Mouse (Mus musculus) midbrain, postnatal 0 days (tissue): ENCODE results near the gene BC004004. TPM values are rescaled to one million over a fixed set of nuclear protein-coding genes. Genes with fewer than 3 reads are reported as not detected.

ENCODE experiments used
- ATAC-seq: fragments of 200-750 bp; cut with Nextera tagmentation; 2 replicates; pipeline ENCODE4 v1.8.0; 2017; ENCODE audit warnings: moderate number of reproducible peaks, mild to moderate bottlenecking, moderate TSS enrichment, moderate library complexity; ENCODE audit not compliant: low FRiP score
- DNase-seq: peaks from one replicate; pipeline ENCODE4 v3.0.0-alpha.2; 2015; ENCODE audit warnings: low spot score
- H3K27ac ChIP-seq: fragments of 300-500 bp; sonication (generic); 2 replicates; pipeline ENCODE4 v1.5.1; 2014; ENCODE audit warnings: low read depth, mild to moderate bottlenecking, low read length, mixed read lengths
- H3K27me3 ChIP-seq: fragments of 300-500 bp; sonication (generic); 2 replicates; pipeline ENCODE4 v1.6.1; 2014; ENCODE audit warnings: low read length, control low read depth, mixed read lengths; ENCODE audit not compliant: insufficient read depth
- H3K36me3 ChIP-seq: fragments of 300-500 bp; sonication (generic); 2 replicates; pipeline ENCODE4 v1.6.1; 2014; ENCODE audit warnings: low read length, control low read depth, mixed read lengths; ENCODE audit not compliant: insufficient read depth
- H3K4me1 ChIP-seq: fragments of 300-500 bp; sonication (generic); 2 replicates; pipeline ENCODE4 v1.6.1; 2014; ENCODE audit warnings: mild to moderate bottlenecking, control low read depth, antibody characterized with exemption, low read length, mixed read lengths; ENCODE audit not compliant: insufficient read depth
- H3K4me2 ChIP-seq: fragments of 300-500 bp; sonication (generic); 2 replicates; pipeline ENCODE4 v1.6.1; 2014; ENCODE audit warnings: low read depth, mild to moderate bottlenecking, low read length, mixed read lengths; ENCODE audit not compliant: poor library complexity, severe bottlenecking
- H3K4me3 ChIP-seq: fragments of 300-500 bp; sonication (generic); 2 replicates; pipeline ENCODE4 v1.5.1; 2014; ENCODE audit warnings: low read depth, mild to moderate bottlenecking, low read length, moderate library complexity
- H3K9ac ChIP-seq: fragments of 300-500 bp; sonication (generic); replicated peaks from 2 replicates; pipeline ENCODE4 v1.6.1; 2014; ENCODE audit warnings: mild to moderate bottlenecking, low read length, moderate library complexity, mixed read lengths; ENCODE audit not compliant: poor library complexity, severe bottlenecking
- H3K9me3 ChIP-seq: fragments of 300-500 bp; sonication (generic); 2 replicates; pipeline ENCODE4 v1.6.1; 2016; ENCODE audit warnings: low read length, control low read depth
- CTCF ChIP-seq: IDR thresholded peaks from 2 replicates; pipeline ENCODE4 v1.5.1; 2016; ENCODE audit warnings: antibody characterized with exemption, mild to moderate bottlenecking
- WGBS: fragments of 180-500 bp; shearing (Covaris S2); extraction: QIAGEN DNeasy Blood & Tissue Kit; methylation state at CpG from one replicate; pipeline ENCODE4 v1.1.7; 2014; 5-methylcytosine and 5-hydroxymethylcytosine counted together
- polyA plus RNA-seq: library from polyadenylated mRNA; unstranded; fragments of >200 nt; fragmentation: Nextera tagmentation; extraction: Ambion mirVana; gene quantifications from 2 replicates; pipeline ENCODE4 v1.2.1, GENCODE M21; 2015
- total RNA-seq: library from RNA; depleted of rRNA; stranded (reverse); fragments of >200 nt; gene quantifications from 2 replicates; pipeline ENCODE4 v1.2.3, GENCODE M21; 2014

The BC004004 gene
- total and polyA plus RNA-seq, 2 experiments from 2014 or later, result 120 to 146 TPM

DNA sequence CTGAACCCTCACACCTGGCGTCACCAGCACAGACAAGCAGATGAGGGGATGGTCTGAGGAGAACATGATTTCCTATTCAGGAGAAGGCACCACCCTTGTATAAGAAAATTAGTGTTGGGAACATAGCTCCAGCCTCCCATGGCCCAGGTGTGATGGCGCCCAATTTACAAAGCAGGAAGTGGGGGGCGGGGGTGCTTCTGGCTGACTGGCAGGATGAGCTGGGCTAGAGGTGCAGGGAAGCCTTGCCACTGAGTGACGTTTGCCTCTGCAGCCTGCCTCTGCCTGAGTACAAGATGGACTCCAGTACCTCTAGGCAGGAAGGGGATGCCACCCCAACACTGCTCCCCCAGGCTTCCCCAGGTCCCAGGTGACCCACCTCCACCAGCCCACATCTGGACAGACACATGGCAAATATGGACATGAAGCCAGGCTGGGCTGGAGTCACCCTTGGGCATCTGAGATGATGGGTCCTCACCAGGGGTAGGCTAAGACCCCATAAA, 63.6 kb downstream of the BC004004 start:
- H3K4me3 ChIP-seq, result no peak overlapping the region
- no peak for TF ChIP-seq CTCF
- WGBS, result 87% methylated on average over 4 of the region's 4 CpGs
- H3K4me1 ChIP-seq, result 0 out of 2 replicates have a peak, but pooled peaks cover 2% of the 10 kb centered on the region
- H3K36me3 ChIP-seq, result peaks cover 56% of the 10 kb centered on the region
- ATAC-seq (no peak), DNase-seq (no peak)
- H3K9me3 ChIP-seq, result no peaks in the 10 kb centered on the region
- no peak overlapping the region for H3K9ac ChIP-seq
- H3K4me2 ChIP-seq, result no peak overlapping the region
- no peaks in the 10 kb centered on the region for H3K27me3 ChIP-seq
- H3K27ac ChIP-seq, result no peak overlapping the region

DNA sequence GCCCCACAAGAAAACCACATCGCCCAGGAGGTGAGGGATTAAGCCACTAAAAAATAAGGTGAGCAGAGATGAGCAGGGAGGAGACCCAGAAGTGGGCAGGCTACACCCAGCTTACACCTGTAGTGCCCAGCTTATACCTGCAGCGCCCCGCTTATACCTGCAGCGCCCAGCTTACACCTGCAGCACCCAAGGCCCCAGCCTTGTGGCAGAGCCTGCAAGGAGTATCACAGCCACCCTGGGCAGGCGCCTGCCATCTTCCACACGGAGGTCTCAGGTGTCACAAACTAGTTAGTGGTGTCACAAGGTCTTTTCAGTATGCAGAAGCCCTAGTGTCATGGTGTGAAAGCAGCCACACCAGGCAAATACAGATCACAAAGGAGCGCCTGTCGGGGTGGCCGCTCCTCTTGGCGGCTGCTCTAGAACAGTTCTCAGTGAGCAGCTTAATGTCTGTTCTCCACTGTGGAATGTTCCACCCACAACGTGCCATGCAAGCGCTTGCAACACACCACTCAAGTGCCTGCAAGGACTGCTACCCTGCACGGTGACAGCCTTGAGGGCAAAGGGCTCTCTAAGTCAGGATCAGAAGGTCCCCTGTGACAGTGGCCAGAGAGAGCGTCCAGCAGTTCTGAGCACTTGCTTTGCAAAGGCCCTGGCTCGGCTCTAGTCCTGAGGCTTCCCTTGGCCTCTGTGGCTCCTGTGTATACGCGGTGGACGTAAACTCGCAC, 67.8 kb downstream of the BC004004 start:
- no peak for DNase-seq
- H3K27ac ChIP-seq, result no peak overlapping the region
- TF ChIP-seq CTCF, result no peak
- WGBS, result 93% methylated on average over 19 of the region's 19 CpGs
- no peak overlapping the region for H3K4me3 ChIP-seq
- H3K9me3 ChIP-seq, result no peaks in the 10 kb centered on the region
- H3K9ac ChIP-seq, result no peak overlapping the region
- peaks cover 80% of the 10 kb centered on the region for H3K36me3 ChIP-seq
- H3K4me1 ChIP-seq, result no peaks in the 10 kb centered on the region; the same call in 1 of the 2 replicates
- no peak overlapping the region for H3K4me2 ChIP-seq
- ATAC-seq, result no peak
- H3K27me3 ChIP-seq, result no peaks in the 10 kb centered on the region

DNA sequence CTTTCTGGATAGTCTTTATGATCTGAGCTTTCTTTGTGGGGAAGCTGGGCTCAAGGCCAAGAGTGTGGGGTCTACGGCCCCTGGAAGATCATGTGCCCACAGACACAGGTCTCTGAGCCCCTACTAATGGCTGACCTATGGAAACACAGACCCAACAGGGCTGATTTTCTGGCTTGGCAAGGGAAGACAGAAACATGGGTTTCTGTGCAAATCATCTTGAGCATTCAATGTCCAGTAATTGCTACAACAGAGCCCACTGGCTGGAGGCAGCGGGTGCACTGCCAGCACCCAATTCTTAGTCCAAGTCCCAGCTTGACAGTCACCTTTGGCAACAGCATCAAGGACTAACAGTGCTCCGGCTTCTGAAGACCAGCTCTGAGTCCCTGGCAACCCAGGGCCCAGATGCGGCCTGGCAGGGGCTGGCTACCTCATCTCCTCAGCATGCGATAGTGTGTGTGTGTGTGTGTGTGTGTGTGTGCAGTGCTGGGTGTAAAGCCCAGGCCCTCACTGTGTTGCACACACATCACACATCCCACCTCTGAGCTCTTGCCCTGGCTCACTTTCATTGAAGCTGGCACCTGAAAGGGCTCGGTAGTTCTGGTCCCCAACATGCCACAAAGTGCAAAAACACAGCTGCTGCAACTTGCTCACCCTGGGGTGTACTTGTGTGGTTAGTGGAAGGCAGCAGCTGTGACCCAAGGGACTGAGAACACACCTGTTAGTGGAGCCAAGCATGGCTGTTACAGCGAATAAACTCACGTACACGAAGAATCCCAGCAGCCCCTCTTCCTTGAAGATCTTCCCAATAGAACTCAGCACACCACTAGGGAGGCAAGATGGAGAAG, 69.6 kb downstream of the BC004004 start:
- 68% methylated on average over 9 of the region's 9 CpGs for WGBS
- Histone ChIP-seq H3K4me2 (no peak overlapping the region), H3K4me1 (no peaks in the 10 kb centered on the region; the same call in 1 of the 2 replicates), H3K9me3 (no peaks in the 10 kb centered on the region), H3K4me3 (no peak overlapping the region), H3K9ac (no peak overlapping the region), H3K36me3 (peaks cover 67% of the 10 kb centered on the region), H3K27me3 (no peaks in the 10 kb centered on the region), H3K27ac (peak overlapping the region; percentile 28; the same call in 1 of the 2 replicates)
- ATAC-seq (peak; percentile 53), DNase-seq (peak; percentile 88)
- TF ChIP-seq CTCF, result no peak

- H3K36me3 ChIP-seq, result peaks cover 59% of the 10 kb centered on the region
- H3K27ac ChIP-seq, result 0 out of 2 replicates have a peak overlapping the region, but pooled peaks have one; percentile 34
- H3K9ac ChIP-seq, result peak overlapping the region; percentile 24; the same call in 1 of the 2 replicates
- ATAC-seq (no peak), DNase-seq (peak; percentile 57)
- no peaks in the 10 kb centered on the region; the same call in 1 of the 2 replicates for H3K4me1 ChIP-seq
- no peak overlapping the region for H3K4me2 ChIP-seq
- WGBS, result 75% methylated on average over 11 of the region's 11 CpGs
- no peak for TF ChIP-seq CTCF
- H3K4me3 ChIP-seq, result no peak overlapping the region
- no peaks in the 10 kb centered on the region for H3K27me3 ChIP-seq
- no peaks in the 10 kb centered on the region for H3K9me3 ChIP-seq
Observed at GRCm38 (mm10) chr17:29339170-29339768, 70.7 kb downstream of the BC004004 start.

- Histone ChIP-seq H3K4me3 (no peak overlapping the region), H3K9me3 (no peaks in the 10 kb centered on the region), H3K4me2 (no peak overlapping the region), H3K27ac (peak overlapping the region; percentile 68; the same call in 1 of the 2 replicates), H3K36me3 (peaks cover 49% of the 10 kb centered on the region), H3K9ac (no peak overlapping the region), H3K4me1 (peaks cover 4% of the 10 kb centered on the region), H3K27me3 (no peaks in the 10 kb centered on the region)
- WGBS, result 86% methylated on average over 18 of the region's 18 CpGs
- no peak for ATAC-seq
- no peak for TF ChIP-seq CTCF
- no peak for DNase-seq
Observed at GRCm38 (mm10) chr17:29340406-29341261, 72.0 kb downstream of the BC004004 start.
